Mouse (Mus musculus) cerebellum, adult 2 months (tissue): ENCODE data around the gene Enoph1.

Source experiments
- CTCF ChIP-seq: fragments of 200-500 bp; IDR thresholded peaks from 2 replicates; pipeline ENCODE4 v1.5.1; 2011; ENCODE audit warnings: low read depth, mild to moderate bottlenecking, control low read depth, low read length, moderate library complexity, borderline replicate concordance; ENCODE audit not compliant: insufficient read depth
- POLR2A ChIP-seq: fragments of 200-500 bp; IDR thresholded peaks from 2 replicates; pipeline ENCODE4 v1.6.1; 2011; ENCODE audit warnings: low read length, control low read depth, borderline replicate concordance; ENCODE audit not compliant: insufficient read depth

GRCm38 (mm10) chr5:100052728-100053127 lies 12.9 kb downstream of the Enoph1 start:
- TF ChIP-seq CTCF (no peak), POLR2A (no peak)
